ENCODE assay signal across 8 mouse cellular contexts in the genomic region with DNA sequence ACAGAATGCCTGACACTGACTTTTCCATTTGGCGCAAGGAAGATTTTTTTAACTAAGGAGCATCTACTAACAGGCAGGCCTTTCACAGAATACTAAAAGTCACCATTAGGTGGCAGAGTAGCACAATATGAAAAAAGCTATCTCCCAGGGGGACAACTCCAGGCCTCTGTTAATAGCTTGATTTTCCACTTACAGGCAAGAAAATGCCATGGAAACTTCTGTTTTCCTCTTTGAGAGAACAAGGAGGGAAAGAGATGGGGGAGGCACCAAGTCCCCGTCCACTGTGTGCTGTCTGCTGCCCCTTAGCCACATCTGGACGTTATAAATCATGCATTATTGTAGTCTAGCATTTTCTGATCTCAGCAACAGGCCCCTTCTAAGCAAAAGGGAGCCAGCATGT.
DNase-seq lines count a peak whose midpoint lies in the region; ATAC-seq and TF ChIP-seq lines count a peak whose summit lies in the region.

No protein-coding gene starts in this region.

- H3K4me2 ChIP-seq in lung, embryonic 14.5 days: no peak overlapping the region

- H3K27me3 ChIP-seq in kidney, adult 2 months (replicated peaks; ENCODE audit: control insufficient read depth, insufficient read depth, low read length): no peaks in the 10 kb centered on the region
- H3K27me3 ChIP-seq in lung, embryonic 14.5 days (ENCODE audit: insufficient read depth, low read length): no peaks in the 10 kb centered on the region; the same call in 1 of the 2 replicates

- no peaks in the 10 kb centered on the region for H3K4me1 ChIP-seq in kidney, adult 2 months (ENCODE audit: control insufficient read depth, insufficient read depth, low read length)
- H3K4me1 ChIP-seq in lung, embryonic 14.5 days (ENCODE audit: insufficient read depth): peaks cover 8% of the 10 kb centered on the region; the same call in 1 of the 2 replicates

- TF ChIP-seq POLR2A in brain, embryonic 14.5 days (IDR thresholded peaks at IDR 0.05; ENCODE audit: borderline replicate concordance, extremely low read depth, insufficient read depth, insufficient read length, poor library complexity, severe bottlenecking): no peak
- no peak for TF ChIP-seq POLR2A in kidney, adult 2 months (IDR thresholded peaks at IDR 0.05; ENCODE audit: low read depth, low read length)

- no peak overlapping the region for H3K27ac ChIP-seq in left cerebral cortex, adult 2 months
- 0 out of 2 replicates have a peak overlapping the region, but pooled peaks have one; percentile 30 for H3K27ac ChIP-seq in kidney, adult 2 months (ENCODE audit: insufficient read depth, low read depth, low read length)
- H3K27ac ChIP-seq in lung, embryonic 14.5 days (ENCODE audit: low read depth): no peak overlapping the region

- no peak overlapping the region for H3K4me3 ChIP-seq in left cerebral cortex, adult 2 months
- no peak overlapping the region for H3K4me3 ChIP-seq in kidney, adult 2 months (ENCODE audit: insufficient read depth, low read depth, low read length)
- no peak overlapping the region for H3K4me3 ChIP-seq in lung, embryonic 14.5 days (ENCODE audit: low read depth, low read length)

- intact Hi-C loops in left cerebral cortex, adult 2 months (cut with DNase I): loop anchor here (2.0 to 10.0 kb wide), 4 partner anchors 79 to 1667 kb away; a partner anchor contains a TSS

- peak; percentile 81 for TF ChIP-seq CTCF in left cerebral cortex, adult 2 months (IDR thresholded peaks at IDR 0.05)
- TF ChIP-seq CTCF in brain, embryonic 14.5 days (IDR thresholded peaks at IDR 0.05; ENCODE audit: borderline replicate concordance, extremely low read depth, insufficient read depth, insufficient read length): peak; percentile 50; the same call in 1 of the 2 replicates
- 0 out of 2 replicates have a peak, but pooled peaks have one; percentile 14 for TF ChIP-seq CTCF in kidney, adult 2 months (conservative IDR thresholded peaks at IDR 0.05; ENCODE audit: insufficient read depth, insufficient read length, low read depth, low read length)
- TF ChIP-seq CTCF in lung, embryonic 14.5 days (IDR thresholded peaks at IDR 0.05; ENCODE audit: low read depth): peak; percentile 68

- no peak overlapping the region for H3K9ac ChIP-seq in lung, embryonic 14.5 days

- 32% methylated on average over 3 of the region's 3 CpGs for WGBS in kidney, adult 2 months
- 16% methylated on average over 3 of the region's 3 CpGs for WGBS in lung, embryonic 14.5 days

- peak in 1 of 2 experiments; percentile 36 for DNase-seq in left cerebral cortex, adult 2 months (ENCODE audit: extremely low spot score in 1 of 2, low spot score in 2 of 2)
- DNase-seq in left cerebral cortex, adult 8-10 months (ENCODE audit: low spot score in 2 of 2): no peak
- DNase-seq in brain, embryonic 14.5 days (ENCODE audit: low read depth): peak; percentile 92
- DNase-seq in forelimb bud, embryonic 11.5 days (ENCODE audit: low read depth, low spot score): peak; percentile 90
- peak; percentile 79 for DNase-seq in kidney, adult 2 months
- peak; percentile 93 for DNase-seq in lung, embryonic 14.5 days
- peak; percentile 14 for DNase-seq in right cerebral cortex, postnatal 14 days
- no peak for DNase-seq in spleen, postnatal 4 days (ENCODE audit: low spot score in 2 of 2)

- no peaks in the 10 kb centered on the region for H3K36me3 ChIP-seq in kidney, adult 2 months (ENCODE audit: control insufficient read depth, insufficient read depth, low read length)
- no peaks in the 10 kb centered on the region for H3K36me3 ChIP-seq in lung, embryonic 14.5 days (ENCODE audit: insufficient read depth)

- no peaks in the 10 kb centered on the region for H3K9me3 ChIP-seq in lung, embryonic 14.5 days (ENCODE audit: low read depth, low read length)

- ATAC-seq in lung, embryonic 14.5 days (ENCODE audit: insufficient read depth): peak; percentile 48; the same call in 1 of the 2 replicates

Comparison
In these comparisons a context has a peak if more than half of its experiments do, and no peak if none do; other contexts are left out.
1. DNase-seq: peak in brain, embryonic 14.5 days (single experiment), forelimb bud, embryonic 11.5 days (single experiment), kidney, adult 2 months (single experiment), lung, embryonic 14.5 days (single experiment) and right cerebral cortex, postnatal 14 days (single experiment); none in left cerebral cortex, adult 8-10 months (0 of 2) and spleen, postnatal 4 days (0 of 2).
2. CTCF ChIP-seq: peak in every context shown above with its lines; median percentile 81 in left cerebral cortex, adult 2 months; 68 in lung, embryonic 14.5 days; 50 in brain, embryonic 14.5 days; 14 in kidney, adult 2 months.